Mouse (Mus musculus) ovary, adult 2 months (tissue): ENCODE measurements around the gene Tpt1. TPM values are rescaled to one million over a fixed set of nuclear protein-coding genes. Genes with fewer than 3 reads are reported as not detected.

ENCODE experiments used
- polyA plus RNA-seq: library from polyadenylated mRNA; depleted of rRNA; stranded (reverse); fragments of >200 nt; gene quantifications from 2 replicates; pipeline ENCODE4 v1.2.3, GENCODE M21; 2012; rRNA removed

The Tpt1 gene
- polyA plus RNA-seq = 3,506 and 5,820 TPM in 2 replicates

GRCm38 (mm10) chr14:75844867-75845697 is at the start of gene Tpt1:
Gene Tpt1 (plus strand): TSS chr14:75845093.

Other genes with a start within 250 kb of the Tpt1 start
- not detected in 2 replicates for gene Erich6b, start 202.8 kb upstream of the Tpt1 start, polyA plus RNA-seq
- gene Cog3, start 90.6 kb upstream of the Tpt1 start, polyA plus RNA-seq = 9.6 and 10.2 TPM in 2 replicates
- 23.2 and 25.8 TPM in 2 replicates for gene Slc25a30, start 58.1 kb upstream of the Tpt1 start, polyA plus RNA-seq
- 0.06 and 0.08 TPM in 2 replicates for gene Kctd4, start 109.9 kb downstream of the Tpt1 start, polyA plus RNA-seq
- 2.6 TPM in 2 replicates for gene Gtf2f2, start 165.8 kb downstream of the Tpt1 start, polyA plus RNA-seq